Mouse (Mus musculus) left cerebral cortex, postnatal 10 days (tissue): Measurements from ENCODE around the gene Olfr221. TPM values are rescaled to one million over a fixed set of nuclear protein-coding genes. Genes with fewer than 3 reads are reported as not detected.
A peak's percentile ranks its signal among the peaks of the same experiment; 100 is the strongest.
"Not testable (repeated sequence)": the region's sequence is repeated elsewhere in the genome, so short reads cannot be mapped to it uniquely, and the experiment has no call there.

Experiments
- DNase-seq, 2 experiments: peaks; one replicate each; pipeline ENCODE4 v3.0.0; 2021 to 2022; ENCODE audit warnings: low spot score in 2 of 2, mixed read lengths in 1 of 2; ENCODE audit errors: extremely low spot score in 1 of 2
- intact Hi-C: fragments of 180-260 bp; cut with DNase I; formaldehyde crosslinking; loops from one replicate; pipeline ENCODE4 v1.15.1; 2025
- total RNA-seq, 2 experiments: library from RNA; stranded (reverse); gene quantifications; 2 replicates each; pipeline ENCODE4 v1.2.3; 2021

Olfr221 gene
- not detected for total RNA-seq

DNA sequence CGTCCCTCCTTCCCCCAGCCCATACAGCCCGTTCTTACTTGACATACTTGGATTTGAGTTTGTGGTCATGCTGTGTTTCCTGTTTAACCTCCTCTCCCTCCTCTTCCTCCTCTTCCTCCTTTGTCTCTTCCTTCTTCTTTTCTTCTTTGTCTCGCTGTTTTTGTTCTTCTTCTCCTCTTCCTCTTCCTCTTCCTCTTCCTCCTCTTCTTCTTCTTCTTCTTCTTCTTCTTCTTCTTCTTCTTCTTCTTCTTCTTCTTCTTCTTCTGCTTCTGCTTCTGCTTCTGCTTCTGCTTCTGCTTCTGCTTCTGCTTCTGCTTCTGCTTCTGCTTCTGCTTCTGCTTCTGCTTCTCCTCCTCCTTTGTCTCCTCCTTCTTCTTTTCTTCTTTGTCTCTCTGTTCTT lies at the start of gene Olfr221:
Gene Olfr221 (minus strand): TSS at position 101 of the 400 bp plus-strand sequence.
- DNase-seq, intact Hi-C loops: not testable (repeated sequence)

DNA sequence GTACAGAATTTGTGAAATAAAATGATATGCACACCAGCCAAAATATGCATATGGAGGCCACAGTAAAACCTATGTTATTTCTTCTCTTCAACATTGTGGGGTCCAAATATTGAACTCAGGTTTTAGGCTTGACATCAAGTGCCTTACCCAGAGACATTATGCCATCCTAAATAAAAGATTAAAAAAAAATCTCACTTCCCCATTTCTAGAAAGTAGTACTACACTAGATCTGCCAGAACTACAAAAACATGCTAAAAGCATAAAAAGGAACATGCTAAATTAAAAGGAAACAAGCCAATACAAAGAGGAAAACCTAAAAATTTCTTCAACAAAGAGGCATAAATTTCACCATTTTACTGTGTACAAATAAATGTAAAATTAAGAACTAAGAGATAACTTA lies 40.8 kb upstream of the Olfr221 start:
- DNase-seq: no peak
- intact Hi-C loops: no loop called here

DNA sequence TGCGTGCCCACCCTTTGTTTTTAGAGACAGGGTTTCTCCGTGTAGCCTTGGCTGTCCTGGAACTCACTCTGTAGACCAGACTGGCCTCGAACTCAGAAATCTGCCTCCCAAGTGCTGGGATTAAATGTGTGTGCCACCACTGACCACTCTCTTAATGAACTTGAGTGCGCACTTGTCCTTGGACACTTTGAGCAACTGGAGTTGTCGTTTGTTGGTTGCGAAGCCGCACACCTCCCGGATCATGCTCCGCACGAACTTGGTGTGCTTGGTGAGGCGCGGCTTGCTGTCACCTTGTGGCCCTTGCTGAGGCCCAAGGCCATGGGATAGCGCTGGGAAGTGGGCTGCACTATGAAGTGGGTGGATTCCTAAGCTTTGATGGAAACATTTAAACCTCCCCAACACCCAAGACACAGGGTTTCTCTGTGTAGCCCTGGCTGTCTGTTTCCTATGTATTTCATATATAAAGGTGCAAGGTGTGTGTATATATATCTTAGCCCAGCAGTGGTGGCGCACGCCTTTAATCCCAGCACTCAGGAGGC lies 29.4 kb upstream of the Olfr221 start:
- intact Hi-C loops: loop anchor here (10.0 kb wide), 1 partner anchor 153 kb away; no protein-coding TSS in a partner anchor
- no peak for DNase-seq

DNA sequence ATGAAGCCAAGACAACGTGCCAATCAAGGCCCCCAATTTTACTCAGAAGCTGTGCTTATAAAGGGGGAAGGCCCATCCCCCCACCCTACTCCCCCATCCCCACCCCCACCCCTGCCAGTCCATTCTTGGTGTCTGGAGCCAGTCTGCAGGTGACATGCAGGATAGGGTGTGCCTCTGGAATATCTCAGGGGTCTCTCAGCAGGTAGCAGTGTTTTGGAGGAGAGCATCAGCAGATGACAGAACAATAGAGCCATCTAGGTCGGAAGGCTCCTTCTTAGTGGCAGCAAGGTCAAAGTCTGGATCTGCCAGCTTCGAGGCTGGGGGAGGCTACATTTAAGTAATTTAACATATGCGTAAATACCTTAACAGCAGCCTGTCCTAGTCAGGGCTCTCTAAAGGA lies 23.9 kb upstream of the Olfr221 start:
- intact Hi-C loops: no loop called here
- DNase-seq: no peak

DNA sequence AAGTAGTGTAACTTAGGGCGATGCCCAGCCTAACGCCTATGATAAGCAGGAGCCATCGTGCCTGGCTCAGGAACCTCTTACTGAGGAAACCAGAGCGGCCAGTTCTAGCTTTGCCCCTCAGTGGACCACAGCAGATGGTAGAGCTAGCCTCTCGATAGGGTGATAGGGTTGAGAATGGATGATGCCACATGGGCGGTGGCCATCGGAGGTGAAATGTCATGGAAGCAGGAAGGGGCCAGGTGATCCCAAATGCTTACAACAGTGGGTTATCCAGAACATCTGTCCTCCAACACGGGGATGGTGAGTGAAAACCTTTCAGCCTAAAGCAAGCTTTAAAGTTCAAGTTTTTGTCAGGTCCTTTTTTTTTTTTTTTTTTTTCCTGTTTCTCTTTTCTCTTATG lies 19.5 kb upstream of the Olfr221 start:
- intact Hi-C loops: no loop called here
- no peak for DNase-seq

DNA sequence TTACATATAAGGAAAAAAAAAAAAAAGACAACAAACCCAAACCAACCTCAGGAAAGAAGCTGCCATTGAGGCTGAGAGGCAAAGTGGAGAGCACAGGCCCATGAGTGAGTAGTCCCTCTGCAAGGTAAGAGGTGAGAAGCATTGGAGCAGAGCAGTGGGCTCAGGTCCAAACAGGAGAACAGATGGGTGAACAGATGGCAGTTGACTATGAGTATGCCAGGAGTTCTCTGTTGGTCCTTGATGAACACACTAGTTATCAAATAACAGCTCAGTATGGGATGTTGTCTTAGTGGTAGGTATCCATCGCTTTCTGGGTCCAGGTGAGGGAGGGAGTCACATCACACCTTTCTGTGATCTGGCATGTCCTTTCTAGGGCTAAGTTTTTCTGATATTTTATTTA lies 18.5 kb upstream of the Olfr221 start:
- no peak for DNase-seq
- intact Hi-C loops: no loop called here

DNA sequence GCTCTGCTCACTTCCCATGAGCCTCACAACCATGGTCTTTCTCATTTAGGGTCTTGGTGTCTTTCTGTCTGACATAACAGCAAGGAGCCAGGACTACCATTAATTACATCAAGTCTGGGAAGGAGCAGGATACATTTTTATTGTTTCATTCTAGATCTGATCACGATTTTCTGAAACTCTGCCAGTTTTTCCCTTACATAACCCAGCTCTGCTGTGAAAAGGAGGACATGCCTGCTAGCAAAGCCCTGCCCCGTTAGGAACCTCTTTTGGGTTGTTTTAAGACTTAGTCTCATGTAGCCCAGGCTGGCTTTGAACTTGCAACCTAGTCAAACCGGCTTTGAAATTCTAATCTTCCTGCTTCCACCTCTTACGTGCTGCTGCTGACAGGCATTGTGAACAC lies 17.7 kb upstream of the Olfr221 start:
- intact Hi-C loops: no loop called here
- no peak for DNase-seq

DNA sequence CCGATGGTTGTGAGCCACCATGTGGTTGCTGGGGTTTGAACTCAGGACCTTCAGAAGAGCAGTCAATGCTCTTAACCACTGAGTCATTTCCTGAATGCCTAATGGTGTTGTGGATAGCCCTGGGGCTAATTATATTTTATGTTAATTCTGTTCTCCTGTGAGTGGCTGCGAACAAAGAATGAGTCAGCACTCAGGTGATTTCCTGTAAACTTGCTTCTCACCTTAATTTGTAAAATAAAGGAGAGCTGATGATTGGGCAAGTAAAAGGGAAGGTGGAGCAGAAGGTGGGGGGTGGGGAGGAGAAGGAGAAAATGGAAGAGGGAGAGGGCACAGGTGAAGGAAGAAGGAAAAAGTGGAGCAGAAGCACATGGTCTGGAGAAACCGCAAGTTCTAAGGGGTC lies 10.5 kb upstream of the Olfr221 start:
- DNase-seq, intact Hi-C loops: not testable (repeated sequence)

DNA sequence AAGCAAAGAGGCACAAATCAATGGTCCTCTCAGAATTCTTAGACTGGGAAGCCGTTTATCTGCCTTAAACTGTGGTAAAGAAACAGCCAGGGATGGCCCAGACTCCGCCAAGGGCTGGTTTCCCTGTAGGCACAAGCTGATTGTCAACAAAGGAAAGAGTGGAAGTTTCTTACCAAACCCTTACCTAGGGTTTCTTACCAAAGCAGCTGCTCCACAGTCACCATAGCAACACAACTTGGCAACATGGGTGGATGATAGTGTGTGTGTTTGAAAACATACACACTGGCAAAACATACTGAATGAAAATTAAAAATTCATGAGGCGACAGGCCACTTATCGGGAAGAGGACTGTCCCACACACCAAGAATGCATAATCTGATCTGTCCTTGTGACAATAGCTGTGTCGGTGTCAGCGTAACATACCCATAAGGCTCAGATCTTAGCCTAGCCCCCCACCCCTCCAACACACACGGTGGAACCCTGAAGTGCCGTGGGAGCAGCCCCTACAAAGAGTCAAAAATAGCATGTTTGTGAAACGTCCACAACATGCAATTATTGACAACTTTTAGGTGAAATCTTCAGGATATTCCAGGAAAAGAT lies 3.8 kb upstream of the Olfr221 start:
- intact Hi-C loops: no loop called here
- DNase-seq: no peak

DNA sequence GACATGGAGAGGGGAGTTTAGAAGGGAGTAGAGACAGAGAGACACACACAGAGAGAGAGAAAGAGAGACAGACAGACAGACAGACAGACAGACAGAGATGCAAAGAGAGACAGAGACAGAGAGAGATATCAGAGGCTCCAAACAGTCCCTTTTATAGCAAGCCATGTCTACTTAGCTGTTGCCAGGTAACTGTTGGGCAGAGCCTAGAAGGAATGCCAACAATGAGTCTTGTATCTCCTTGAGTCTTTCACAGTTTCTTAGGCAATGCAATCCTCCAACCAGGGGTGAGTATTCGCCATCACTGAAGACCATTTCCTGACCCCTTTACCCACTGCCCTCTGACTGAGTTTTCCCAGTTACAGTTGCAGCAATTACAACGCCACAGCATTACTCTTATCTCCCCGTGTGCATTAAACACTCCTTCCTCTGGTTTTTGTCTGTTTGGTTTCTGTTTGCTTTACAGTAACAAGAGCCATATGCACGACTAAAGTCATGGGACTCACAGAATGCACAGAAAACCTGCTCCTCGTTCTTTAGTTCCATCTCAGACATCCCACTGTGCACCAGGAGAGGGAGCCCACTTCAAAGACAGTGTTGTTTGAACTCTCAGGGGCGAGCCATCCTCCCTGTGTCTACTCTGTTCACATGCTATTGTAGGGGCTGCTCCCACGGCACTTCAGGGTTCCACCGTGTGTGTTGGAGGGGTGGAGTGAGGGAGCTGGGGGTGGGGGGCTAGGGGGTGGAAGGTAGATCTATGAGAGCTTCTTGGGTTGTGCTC lies 2.8 kb upstream of the Olfr221 start:
- intact Hi-C loops: no loop called here
- peak in 1 of 2 experiments; percentile 49 for DNase-seq

DNA sequence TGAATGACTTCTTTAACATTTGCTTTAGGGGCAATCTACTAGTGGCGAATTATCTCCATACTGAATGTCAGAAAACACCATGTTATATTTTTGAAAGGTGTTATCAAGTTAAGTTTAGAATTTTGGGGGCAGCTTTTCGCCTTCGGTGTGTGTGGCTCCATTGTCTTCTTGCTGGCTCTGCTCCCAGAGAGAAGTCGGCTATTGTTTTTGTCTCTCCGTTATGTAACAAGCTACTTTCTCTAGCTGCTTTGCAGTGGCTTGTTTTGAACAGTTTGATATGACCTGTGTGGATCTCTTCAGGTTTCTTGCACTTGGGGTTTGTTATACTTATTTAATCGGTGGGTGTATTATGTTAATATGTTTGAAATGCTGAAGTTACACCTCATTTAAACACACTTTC lies 1.2 kb upstream of the Olfr221 start:
- intact Hi-C loops: no loop called here

DNA sequence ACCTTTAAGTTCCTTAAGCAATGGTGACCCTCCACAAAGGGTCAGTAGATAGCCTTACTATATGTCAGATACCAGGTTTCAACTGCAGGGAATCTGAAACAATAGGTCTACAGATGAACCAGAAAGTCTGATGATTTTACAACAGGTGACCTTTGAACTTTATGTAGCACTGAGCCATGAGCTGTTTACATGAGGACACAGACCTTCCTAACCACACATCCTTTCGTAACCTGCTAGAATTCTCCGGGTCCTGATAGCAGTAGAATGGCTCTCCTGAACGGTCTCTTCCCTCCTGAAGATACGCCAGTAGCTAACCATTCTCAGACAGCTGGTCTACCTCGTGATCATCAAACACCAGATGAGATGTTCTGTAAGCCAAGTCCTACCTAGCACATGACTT lies 2.9 kb downstream of the Olfr221 start:
- intact Hi-C loops: no loop called here
- DNase-seq: no peak

More for the DNA sequence above, 1.2 kb upstream of the Olfr221 start:
- DNase-seq: no peak

DNA sequence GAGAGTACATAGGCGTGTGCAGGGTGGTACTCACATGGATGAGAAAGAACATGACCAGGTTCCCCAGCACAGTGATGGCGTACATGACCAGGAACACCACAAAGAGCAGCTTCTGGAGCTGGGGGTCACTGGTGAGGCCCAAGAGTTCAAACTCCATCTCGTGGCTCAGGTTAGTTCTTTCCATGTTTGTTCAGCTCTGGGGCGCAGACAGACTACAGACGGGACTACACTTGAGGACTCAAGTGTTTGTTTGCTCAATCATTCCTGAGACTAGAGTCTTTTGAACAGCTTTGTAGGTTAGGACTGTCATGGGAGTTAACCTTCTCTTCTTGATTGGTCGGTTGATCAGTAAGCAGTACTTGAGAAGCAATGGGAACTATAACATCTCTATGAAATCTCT lies 6.3 kb downstream of the Olfr221 start:
- DNase-seq: no peak
- intact Hi-C loops: no loop called here

DNA sequence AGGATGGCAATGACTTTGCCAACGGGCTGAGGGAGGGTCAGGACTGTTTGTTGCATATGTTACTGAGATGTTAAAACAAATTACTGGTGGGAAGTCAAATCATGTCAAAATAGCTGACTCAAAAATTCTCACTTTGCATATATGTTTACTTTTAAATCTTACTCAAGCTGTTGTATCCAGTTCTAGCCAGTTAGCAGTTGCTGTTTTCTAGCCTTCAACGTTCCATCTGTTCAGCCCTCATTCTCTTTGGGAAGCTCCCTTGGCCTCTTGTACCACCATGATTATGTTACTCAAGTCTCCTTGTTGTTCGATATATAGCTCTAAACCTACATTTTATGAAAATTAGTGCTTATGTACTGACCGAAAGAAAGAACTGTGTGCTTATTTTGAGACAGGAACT lies 15.9 kb downstream of the Olfr221 start:
- intact Hi-C loops: no loop called here
- no peak for DNase-seq

DNA sequence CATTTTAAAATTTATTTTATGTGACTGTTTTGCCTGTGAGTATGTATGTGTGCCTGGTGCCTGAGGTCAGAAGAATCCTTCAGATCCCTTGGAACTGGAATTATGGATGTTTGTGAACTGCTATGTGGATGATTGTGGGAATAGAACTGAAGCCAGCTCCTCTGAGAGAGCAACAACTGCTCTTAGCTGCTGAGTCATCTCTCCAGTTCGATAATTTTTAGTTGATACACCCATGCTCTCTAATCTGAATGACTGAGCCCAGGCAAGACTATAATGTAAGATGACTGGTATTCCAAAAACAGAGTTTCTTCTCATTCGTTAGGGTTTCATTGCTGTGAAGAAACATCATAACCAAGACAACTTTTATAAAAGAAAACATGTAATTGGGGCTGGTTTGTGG lies 18.1 kb downstream of the Olfr221 start:
- intact Hi-C loops: loop anchor here (5.0 kb wide), 2 partner anchors 117 to 142 kb away; partner anchors contain the start of gene Mettl17
- DNase-seq: no peak

DNA sequence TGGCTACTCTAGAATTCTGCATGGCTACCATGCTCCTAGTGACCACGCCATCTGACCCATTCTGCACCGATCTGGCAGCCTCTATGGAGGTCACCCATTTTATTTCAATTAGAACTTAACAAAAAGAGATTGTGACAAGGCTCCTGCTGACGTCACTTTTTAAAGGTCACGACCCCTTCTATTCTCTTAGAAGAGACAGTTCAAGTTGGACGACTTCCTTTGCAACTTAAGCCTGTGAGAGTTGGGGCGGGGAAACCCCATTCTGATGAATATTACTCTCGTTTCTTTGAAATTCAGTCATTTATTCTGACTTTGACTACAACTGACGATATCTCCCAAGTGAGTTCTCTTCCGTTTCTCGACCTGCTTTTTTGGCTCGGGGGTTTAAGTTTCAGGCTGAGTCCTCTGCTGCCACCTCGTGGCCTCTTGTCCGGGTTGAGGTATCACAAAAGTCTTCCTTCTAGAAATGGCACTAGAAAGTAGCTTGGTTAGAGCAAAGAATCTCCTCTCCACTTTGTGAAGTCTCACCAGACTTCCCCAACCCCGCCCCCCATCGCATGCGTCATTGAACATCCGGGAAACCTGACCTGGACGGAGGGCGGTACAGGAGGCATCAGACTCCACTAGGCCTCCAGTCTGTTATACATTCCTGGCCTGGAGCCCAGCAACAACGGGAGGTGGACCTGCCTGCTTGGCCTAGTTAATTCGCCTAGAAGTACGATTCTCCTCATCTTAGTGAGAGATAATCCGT lies 19.4 kb downstream of the Olfr221 start:
- intact Hi-C loops: loop anchor here (5.0 kb wide), 2 partner anchors 116 to 141 kb away; partner anchors contain the start of gene Mettl17
- DNase-seq: peak; percentile 82 to 95

DNA sequence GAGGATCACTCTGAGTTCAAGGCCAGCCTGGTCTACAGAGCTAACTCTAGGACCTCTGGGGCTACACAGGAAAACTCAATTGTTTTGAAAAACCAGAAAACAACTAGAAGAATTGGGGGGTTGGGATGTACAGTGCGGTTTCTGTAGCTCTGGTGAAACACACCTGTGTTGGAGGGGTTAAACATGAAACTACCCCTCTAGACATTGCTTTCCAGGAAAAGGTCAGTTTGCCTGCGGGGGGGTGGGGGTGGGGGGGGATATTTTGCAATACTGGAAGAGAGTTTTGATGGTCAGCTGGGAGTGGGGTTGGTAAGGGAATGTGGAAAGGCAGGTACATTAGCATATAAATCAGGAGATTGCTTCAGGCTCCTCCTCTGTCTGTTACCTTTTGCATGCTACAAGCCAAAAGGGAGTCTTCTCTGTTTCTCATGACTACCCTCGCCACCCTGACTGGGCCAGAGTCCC lies 20.0 kb downstream of the Olfr221 start:
- DNase-seq: no peak
- intact Hi-C loops: loop anchor here (5.0 kb wide), 2 partner anchors 115 to 140 kb away; partner anchors contain the start of gene Mettl17

DNA sequence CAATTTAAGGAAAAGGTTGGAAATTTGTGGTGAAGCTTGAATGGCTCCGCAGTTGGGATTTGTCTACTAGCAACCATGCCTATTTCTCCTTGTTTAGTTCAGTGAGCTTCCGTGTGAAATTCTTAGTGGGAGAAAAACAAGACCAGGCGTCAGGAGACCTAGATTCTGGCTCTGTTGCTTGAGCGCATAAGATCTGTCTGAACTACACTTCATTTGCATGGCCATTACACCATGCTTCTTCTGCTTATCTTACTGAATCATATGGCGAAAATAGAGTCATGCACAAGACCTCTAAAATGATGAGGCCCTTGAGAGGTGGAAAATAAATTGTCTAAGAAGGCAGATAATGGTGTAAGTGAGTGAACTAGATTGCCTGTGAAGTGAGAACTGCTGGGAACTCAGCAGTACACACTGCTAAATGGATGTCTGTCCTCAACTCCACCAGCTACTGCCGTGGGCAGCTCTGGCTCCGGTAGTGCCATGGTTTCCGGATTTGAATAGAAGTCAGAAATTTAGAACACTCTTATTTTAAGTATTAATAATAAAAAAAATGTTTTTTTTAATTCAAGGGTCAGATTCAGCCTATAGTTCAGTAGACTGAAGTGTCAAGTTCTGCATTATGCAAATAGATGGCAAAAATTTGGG lies 20.6 kb downstream of the Olfr221 start:
- no peak for DNase-seq
- intact Hi-C loops: loop anchor here (5.0 kb wide), 2 partner anchors 114 to 139 kb away; partner anchors contain the start of gene Mettl17

DNA sequence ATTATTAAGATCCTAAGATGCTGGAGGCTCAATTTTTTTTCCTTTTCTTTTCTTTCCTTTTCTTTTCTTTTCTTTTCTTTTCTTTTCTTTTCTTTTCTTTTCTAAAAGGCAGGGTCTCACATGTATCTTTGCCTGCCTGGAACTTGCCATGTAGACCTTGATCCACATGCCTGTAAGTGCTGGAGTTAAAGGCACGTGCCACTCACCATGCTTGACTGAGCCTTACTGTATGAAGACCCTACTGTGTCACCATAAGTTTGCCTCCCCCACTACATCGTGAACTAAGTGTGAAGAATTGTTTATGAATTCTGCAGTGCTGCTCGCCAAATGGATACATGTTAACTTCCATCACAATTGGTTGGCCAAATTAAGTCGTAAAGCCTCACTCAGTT lies 21.1 kb downstream of the Olfr221 start:
- no peak for DNase-seq
- intact Hi-C loops: loop anchor here (5.0 kb wide), 2 partner anchors 114 to 139 kb away; partner anchors contain the start of gene Mettl17
